Comparison of ENCODE assay signal across 15 mouse cellular contexts in the genomic region with DNA sequence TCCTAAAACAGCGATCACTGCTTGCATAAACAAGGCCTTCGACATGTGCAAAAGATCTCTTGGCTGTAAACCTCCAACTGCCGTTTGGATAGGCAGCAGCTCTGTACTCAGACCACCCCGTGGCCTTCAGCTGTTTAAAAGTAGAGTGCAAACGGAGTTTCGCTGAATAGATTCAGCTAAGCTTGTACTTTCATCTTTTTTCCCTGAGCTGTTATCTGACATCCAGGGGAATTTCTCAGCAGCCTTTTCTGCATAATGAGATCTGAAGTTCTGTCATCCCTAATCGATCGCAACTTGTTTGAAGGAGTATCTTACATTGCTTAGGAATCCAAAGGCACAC.
A peak's percentile ranks its signal among the peaks of the same experiment; 100 is the strongest.
DNase-seq lines count a peak whose midpoint lies in the region; ATAC-seq and TF ChIP-seq lines count a peak whose summit lies in the region.
"Had no signal": no experiment of that assay in that cellular context is flagged by ENCODE, and none has a peak within 500 bp of the region (broad histone marks: within the 10 kb centered on the region; RNA-seq: fewer than 3 reads in every experiment).

No protein-coding gene starts in this region.

- DNase-seq in kidney, postnatal 0 days (ENCODE audit: low spot score), result peak; percentile 59
- DNase-seq in kidney, adult 8-10 months, result no peak
- DNase-seq in midbrain, embryonic 14.5 days, result peak; percentile 65
- no peak for DNase-seq in midbrain, embryonic 10.5 days (ENCODE audit: low spot score)
- DNase-seq in limb, embryonic 14.5 days (ENCODE audit: low spot score), result no peak
- DNase-seq in stomach, postnatal 0 days (ENCODE audit: low spot score), result no peak
- no peak for DNase-seq in heart, adult 11 months
- DNase-seq in spleen, adult 18-20 months, result no peak
- DNase-seq: adrenal gland, postnatal 25 days; heart, postnatal 36 days; liver; right cerebral cortex, postnatal 14 days; thymus, postnatal 14 days had no signal

- H3K27me3 ChIP-seq in kidney, postnatal 0 days (ENCODE audit: insufficient read depth, low read length), result no peaks in the 10 kb centered on the region
- no peaks in the 10 kb centered on the region for H3K27me3 ChIP-seq in midbrain, embryonic 14.5 days (ENCODE audit: control insufficient read depth, insufficient read depth, low read length)
- H3K27me3 ChIP-seq in midbrain, embryonic 10.5 days (ENCODE audit: low read depth, poor library complexity, severe bottlenecking), result no peaks in the 10 kb centered on the region
- no peaks in the 10 kb centered on the region for H3K27me3 ChIP-seq in limb, embryonic 14.5 days (ENCODE audit: control insufficient read depth, insufficient read depth, low read length)
- H3K27me3 ChIP-seq in stomach, postnatal 0 days (ENCODE audit: control insufficient read depth, insufficient read depth, low read length), result no peaks in the 10 kb centered on the region

- H3K9me3 ChIP-seq in kidney, postnatal 0 days (replicated peaks; ENCODE audit: low read length), result no peaks in the 10 kb centered on the region
- no peaks in the 10 kb centered on the region for H3K9me3 ChIP-seq in midbrain, embryonic 14.5 days (ENCODE audit: control insufficient read depth, low read length)
- H3K9me3 ChIP-seq in midbrain, embryonic 10.5 days (replicated peaks), result no peaks in the 10 kb centered on the region
- no peaks in the 10 kb centered on the region for H3K9me3 ChIP-seq in limb, embryonic 14.5 days (ENCODE audit: control insufficient read depth, low read length)
- H3K9me3 ChIP-seq in stomach, postnatal 0 days (ENCODE audit: control insufficient read depth, low read length), result no peaks in the 10 kb centered on the region
- H3K9me3 ChIP-seq: heart, embryonic 10.5 days had no signal

- no peak for TF ChIP-seq CTCF in kidney, postnatal 0 days (IDR thresholded peaks at IDR 0.05; ENCODE audit: low read depth)
- no peak for TF ChIP-seq CTCF in stomach, postnatal 0 days (IDR thresholded peaks at IDR 0.05; ENCODE audit: low read depth)

- no peak for TF ChIP-seq EP300 in stomach, postnatal 0 days (optimal IDR thresholded peaks at IDR 0.05)

- no peak for TF ChIP-seq POLR2A in limb, embryonic 14.5 days (IDR thresholded peaks at IDR 0.05; ENCODE audit: borderline replicate concordance, extremely low read depth, insufficient read depth, insufficient read length)

- H3K27ac ChIP-seq in kidney, postnatal 0 days, result no peak overlapping the region
- no peak overlapping the region for H3K27ac ChIP-seq in midbrain, embryonic 14.5 days (replicated peaks; ENCODE audit: low read depth, low read length)
- no peak overlapping the region for H3K27ac ChIP-seq in midbrain, embryonic 10.5 days (replicated peaks)
- no peak overlapping the region; the same call in 1 of the 2 replicates for H3K27ac ChIP-seq in limb, embryonic 14.5 days (replicated peaks; ENCODE audit: low read depth, low read length)
- no peak overlapping the region for H3K27ac ChIP-seq in stomach, postnatal 0 days (replicated peaks)
- H3K27ac ChIP-seq: heart, embryonic 10.5 days; macrophage had no signal

- 44% methylated on average over 8 of the region's 8 CpGs for WGBS in kidney, postnatal 0 days
- 43% methylated on average over 8 of the region's 8 CpGs for WGBS in midbrain, embryonic 14.5 days
- WGBS in midbrain, embryonic 10.5 days, result 71% methylated on average over 8 of the region's 8 CpGs
- 47% methylated on average over 8 of the region's 8 CpGs for WGBS in limb, embryonic 14.5 days
- WGBS in stomach, postnatal 0 days, result 28% methylated on average over 8 of the region's 8 CpGs

- no peak overlapping the region for H3K9ac ChIP-seq in kidney, postnatal 0 days (ENCODE audit: low read depth, low read length)
- H3K9ac ChIP-seq in midbrain, embryonic 14.5 days (replicated peaks; ENCODE audit: low read length), result no peak overlapping the region
- H3K9ac ChIP-seq in limb, embryonic 14.5 days (ENCODE audit: low read depth, low read length, severe bottlenecking), result no peak overlapping the region
- no peak overlapping the region for H3K9ac ChIP-seq in stomach, postnatal 0 days (ENCODE audit: low read length)

- H3K4me2 ChIP-seq in kidney, postnatal 0 days (ENCODE audit: low read length), result no peak overlapping the region
- no peak overlapping the region for H3K4me2 ChIP-seq in midbrain, embryonic 14.5 days (ENCODE audit: low read length)
- H3K4me2 ChIP-seq in limb, embryonic 14.5 days (replicated peaks; ENCODE audit: low read depth, low read length, severe bottlenecking), result no peak overlapping the region
- peak overlapping the region; percentile 18; the same call in 1 of the 2 replicates for H3K4me2 ChIP-seq in stomach, postnatal 0 days (replicated peaks; ENCODE audit: low read depth)

- no peak for ATAC-seq in kidney, postnatal 0 days (replicated peaks; ENCODE audit: low FRiP score, low read depth)
- peak; percentile 60; the same call in 1 of the 2 replicates for ATAC-seq in midbrain, embryonic 14.5 days (ENCODE audit: low FRiP score, low TSS enrichment)
- peak; percentile 77 for ATAC-seq in limb, embryonic 14.5 days (ENCODE audit: low FRiP score, low read depth)
- no peak for ATAC-seq in stomach, postnatal 0 days (ENCODE audit: low FRiP score, low TSS enrichment)

- no peak overlapping the region for H3K4me3 ChIP-seq in kidney, postnatal 0 days (replicated peaks; ENCODE audit: low read depth, low read length)
- no peak overlapping the region for H3K4me3 ChIP-seq in midbrain, embryonic 14.5 days (replicated peaks; ENCODE audit: low read depth, low read length)
- H3K4me3 ChIP-seq in midbrain, embryonic 10.5 days, result no peak overlapping the region
- no peak overlapping the region for H3K4me3 ChIP-seq in limb, embryonic 14.5 days (replicated peaks; ENCODE audit: low read length)
- H3K4me3 ChIP-seq in stomach, postnatal 0 days (ENCODE audit: low read depth, low read length), result no peak overlapping the region
- H3K4me3 ChIP-seq: heart, embryonic 10.5 days had no signal

- no peaks in the 10 kb centered on the region for H3K36me3 ChIP-seq in kidney, postnatal 0 days (ENCODE audit: insufficient read depth, low read length)
- no peaks in the 10 kb centered on the region for H3K36me3 ChIP-seq in midbrain, embryonic 14.5 days (ENCODE audit: control insufficient read depth, insufficient read depth, low read length)
- H3K36me3 ChIP-seq in midbrain, embryonic 10.5 days, result no peaks in the 10 kb centered on the region
- no peaks in the 10 kb centered on the region for H3K36me3 ChIP-seq in limb, embryonic 14.5 days (ENCODE audit: control insufficient read depth, insufficient read depth, low read length)
- H3K36me3 ChIP-seq in stomach, postnatal 0 days (ENCODE audit: control insufficient read depth, insufficient read depth, low read length), result no peaks in the 10 kb centered on the region
- H3K36me3 ChIP-seq: heart, embryonic 10.5 days had no signal

- H3K4me1 ChIP-seq in kidney, postnatal 0 days (replicated peaks; ENCODE audit: insufficient read depth, low read length), result no peaks in the 10 kb centered on the region
- H3K4me1 ChIP-seq in midbrain, embryonic 14.5 days (ENCODE audit: control insufficient read depth, insufficient read depth, low read length), result no peaks in the 10 kb centered on the region
- no peaks in the 10 kb centered on the region for H3K4me1 ChIP-seq in midbrain, embryonic 10.5 days
- no peaks in the 10 kb centered on the region for H3K4me1 ChIP-seq in limb, embryonic 14.5 days (ENCODE audit: control insufficient read depth, insufficient read depth, low read length)
- no peaks in the 10 kb centered on the region for H3K4me1 ChIP-seq in stomach, postnatal 0 days (replicated peaks; ENCODE audit: control insufficient read depth, insufficient read depth)
- H3K4me1 ChIP-seq: heart, embryonic 10.5 days had no signal

Comparison
In these comparisons a context has a peak if more than half of its experiments do, and no peak if none do; other contexts are left out.
1. DNase-seq: peak in kidney, postnatal 0 days (single experiment) and midbrain, embryonic 14.5 days (single experiment); none in kidney, adult 8-10 months (0 of 2), midbrain, embryonic 10.5 days (single experiment), limb, embryonic 14.5 days (single experiment), stomach, postnatal 0 days (single experiment), heart, adult 11 months (single experiment) and spleen, adult 18-20 months (0 of 2).
2. ATAC-seq: peak in midbrain, embryonic 14.5 days (single experiment) and limb, embryonic 14.5 days (single experiment); none in kidney, postnatal 0 days (single experiment) and stomach, postnatal 0 days (single experiment).